Mouse (Mus musculus): ENCODE results near the gene Soga1.

Gene Soga1

DNA sequence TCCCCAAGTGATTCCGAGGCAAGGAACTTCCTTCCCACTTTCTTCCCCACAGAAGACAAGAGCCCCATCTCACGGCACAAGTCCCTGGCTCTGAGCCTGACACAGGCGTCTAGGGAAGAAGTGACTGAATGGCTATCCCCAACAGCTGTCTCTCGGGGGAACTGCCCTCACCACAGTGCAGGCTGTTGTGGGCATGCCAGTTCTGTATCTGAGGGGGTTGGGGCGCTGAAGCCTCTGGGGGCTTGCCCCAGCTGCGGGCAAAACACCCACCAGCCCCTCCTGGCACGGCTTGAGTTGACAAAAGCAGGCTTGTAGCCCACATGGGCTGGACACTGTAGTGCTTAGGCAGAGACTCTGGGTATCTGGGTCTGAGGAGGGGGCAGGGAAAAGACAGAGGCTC is 14.9 kb downstream of the Soga1 start:
- DNase-seq (ENCODE audit: low spot score in 2 of 2), result peak in 1 of 2 experiments; percentile 34

DNA sequence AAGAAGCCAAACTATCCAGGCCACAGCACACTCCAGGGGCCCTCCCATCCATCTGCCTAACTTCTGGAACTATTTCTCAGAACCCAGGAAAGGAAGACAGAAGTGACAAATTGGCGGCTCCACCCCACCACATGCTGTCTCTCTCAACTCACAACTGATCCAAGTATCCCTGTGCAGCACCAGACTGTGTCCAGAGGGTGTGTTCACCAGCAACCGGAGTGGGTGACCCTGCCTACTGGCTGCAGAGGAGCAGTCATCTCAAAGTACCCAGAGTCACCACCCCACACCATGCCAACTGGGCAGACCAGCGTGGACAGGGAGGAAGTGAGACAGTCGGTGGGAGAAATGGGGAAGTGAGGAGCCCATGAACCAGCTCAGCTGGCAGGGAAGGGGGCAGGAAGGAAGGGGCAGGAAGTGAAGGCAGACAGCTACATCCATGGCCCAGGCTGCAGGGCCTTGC is 15.8 kb downstream of the Soga1 start:
- DNase-seq (ENCODE audit: low spot score in 2 of 2), result peak in 1 of 2 experiments; percentile 36

- no peak for DNase-seq (ENCODE audit: low spot score in 2 of 2)
Observed at GRCm38 (mm10) chr2:157060557-157061305, 18.3 kb downstream of the Soga1 start.

- DNase-seq (ENCODE audit: low spot score in 2 of 2), result no peak
Observed at GRCm38 (mm10) chr2:157060037-157060436, 19.0 kb downstream of the Soga1 start.

GRCm38 (mm10) chr2:157059166-157059565 is 19.9 kb downstream of the Soga1 start:
- no peak for DNase-seq (ENCODE audit: low spot score in 2 of 2)

GRCm38 (mm10) chr2:157058342-157058998 is 20.6 kb downstream of the Soga1 start:
- peak; percentile 73 to 79 for DNase-seq (ENCODE audit: low spot score in 2 of 2)

DNA sequence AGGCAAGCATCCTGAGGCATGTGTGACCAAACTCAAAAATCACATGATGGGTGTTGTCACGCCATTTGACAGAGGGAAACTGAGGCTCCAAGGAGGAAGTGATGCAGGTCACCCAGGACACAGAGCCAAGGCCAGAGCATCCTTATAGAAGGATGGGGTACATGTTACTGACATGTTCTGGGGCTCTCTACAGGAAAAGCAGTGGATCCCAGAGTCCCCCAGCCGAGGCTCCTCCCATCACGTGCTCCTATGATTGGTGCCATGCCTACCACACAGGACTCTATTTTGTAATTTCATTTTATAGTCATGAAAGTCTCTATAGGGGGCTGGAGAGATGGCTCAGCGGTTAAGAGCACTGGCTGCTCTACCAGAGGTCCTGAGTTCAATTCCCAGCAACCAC is 21.3 kb downstream of the Soga1 start:
- no peak for DNase-seq (ENCODE audit: low spot score in 2 of 2)

GRCm38 (mm10) chr2:157057186-157057585 is 21.9 kb downstream of the Soga1 start:
- no peak for DNase-seq (ENCODE audit: low spot score in 2 of 2)

GRCm38 (mm10) chr2:157055721-157056120 is 23.3 kb downstream of the Soga1 start:
- DNase-seq (ENCODE audit: low spot score in 2 of 2), result no peak

DNA sequence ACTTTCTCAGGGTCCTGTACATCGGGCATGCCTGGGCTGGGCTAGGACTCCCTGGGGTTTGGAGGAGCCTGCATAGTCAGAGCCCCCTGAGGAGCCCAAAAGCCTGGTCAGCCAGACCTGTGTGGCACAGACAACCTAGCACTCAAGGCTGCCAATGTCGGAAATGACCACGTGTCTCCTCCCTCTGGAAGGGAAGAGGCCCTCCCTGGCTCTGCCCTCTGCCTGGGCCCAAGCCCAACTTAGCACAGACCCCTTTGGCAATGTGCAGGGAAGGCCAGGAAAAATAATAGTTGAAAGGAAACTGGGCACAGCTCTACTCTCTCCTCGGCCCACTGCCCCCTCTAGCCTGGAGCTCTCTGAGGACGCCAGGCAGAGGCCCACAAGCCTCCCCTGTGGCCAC is 24.2 kb downstream of the Soga1 start:
- peak in 1 of 2 experiments; percentile 37 for DNase-seq (ENCODE audit: low spot score in 2 of 2)

GRCm38 (mm10) chr2:157054297-157054696 is 24.8 kb downstream of the Soga1 start:
- no peak for DNase-seq (ENCODE audit: low spot score in 2 of 2)

- no peak for DNase-seq (ENCODE audit: low spot score in 2 of 2)
Observed at GRCm38 (mm10) chr2:157053787-157054186, 25.3 kb downstream of the Soga1 start.

DNA sequence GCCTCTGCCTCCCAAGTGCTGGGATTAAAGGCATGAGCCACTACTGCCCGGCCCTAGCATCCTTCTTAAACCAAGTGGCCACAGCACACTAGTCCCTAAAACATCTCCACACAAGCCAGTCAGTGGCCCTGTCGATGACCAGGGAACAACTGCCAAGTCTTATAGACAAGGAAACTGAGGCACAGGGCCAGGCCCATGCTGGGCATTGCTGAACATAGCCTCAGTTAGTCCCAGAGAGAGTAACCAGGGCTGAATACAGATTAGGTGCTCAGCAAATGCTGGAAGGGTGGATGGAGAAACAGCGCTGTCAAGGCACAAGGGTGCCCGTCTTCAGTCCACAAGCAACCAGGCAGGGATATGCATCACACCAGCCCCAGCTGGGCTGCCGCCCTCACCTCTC is 25.9 kb downstream of the Soga1 start:
- DNase-seq (ENCODE audit: low spot score in 2 of 2), result no peak

- no peak for DNase-seq (ENCODE audit: low spot score in 2 of 2)
Observed at GRCm38 (mm10) chr2:157052448-157052847, 26.6 kb downstream of the Soga1 start.

DNA sequence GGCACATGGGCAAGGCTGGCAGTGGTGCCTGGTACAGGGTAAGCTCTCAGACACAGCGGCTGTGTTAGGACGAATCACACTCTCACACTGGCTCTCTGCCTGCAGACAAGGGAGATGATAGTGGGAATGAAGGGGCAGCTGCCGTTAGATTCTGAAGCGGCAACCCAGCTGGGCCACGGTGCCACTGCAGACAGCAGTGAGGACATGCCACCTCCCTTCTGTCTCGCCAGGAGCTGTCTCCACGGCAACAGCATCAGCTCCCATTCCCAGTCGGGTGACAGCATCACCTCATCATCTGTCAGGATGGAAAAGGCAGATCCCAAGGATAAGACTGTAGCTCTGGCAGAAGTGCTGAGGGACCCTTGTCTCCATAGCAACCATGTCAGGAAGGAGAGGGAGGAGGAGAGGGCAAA is 29.2 kb downstream of the Soga1 start:
- DNase-seq (ENCODE audit: low spot score in 2 of 2), result peak in 1 of 2 experiments; percentile 63

DNA sequence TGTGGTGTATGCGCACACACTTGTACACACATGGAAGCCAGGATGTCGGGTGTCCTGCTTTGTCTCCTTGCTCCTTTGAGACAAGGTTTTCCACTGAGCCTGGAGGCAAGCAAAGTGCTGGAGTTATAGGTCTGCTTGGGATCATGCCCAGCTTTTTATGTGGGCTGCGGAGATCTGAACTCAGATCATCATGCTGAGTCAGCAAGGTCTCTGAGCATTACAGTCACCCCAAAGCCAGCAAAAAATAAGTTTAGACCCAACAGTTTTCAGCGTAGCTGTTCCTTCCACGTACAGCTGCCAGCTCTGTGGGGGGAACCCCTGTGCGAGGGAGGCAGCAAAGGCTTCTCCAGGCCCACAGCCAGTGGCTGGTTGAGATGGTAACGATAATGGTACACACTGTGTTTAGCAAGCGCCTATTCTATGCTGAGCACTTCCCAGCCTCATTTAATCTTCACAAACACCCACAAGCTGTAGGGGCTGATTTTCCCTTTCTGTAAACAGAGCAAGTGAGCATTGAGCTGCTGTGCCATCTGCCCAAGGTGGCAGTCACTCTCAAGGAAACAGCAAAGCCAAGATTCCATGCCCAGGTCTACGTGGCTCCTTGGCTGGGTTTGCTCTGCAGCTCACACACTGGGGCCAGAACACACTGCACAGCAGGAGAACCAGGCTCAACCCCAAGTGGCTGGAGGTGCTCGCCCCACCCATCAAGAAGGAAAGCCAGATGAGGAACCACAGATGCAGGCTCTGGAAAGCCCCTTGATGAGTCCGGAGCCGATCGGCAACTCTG is 30.5 kb downstream of the Soga1 start:
- DNase-seq (ENCODE audit: low spot score in 2 of 2), result peak; percentile 80 to 88

GRCm38 (mm10) chr2:157046956-157047355 is 32.1 kb downstream of the Soga1 start:
- DNase-seq (ENCODE audit: low spot score in 2 of 2), result no peak

DNA sequence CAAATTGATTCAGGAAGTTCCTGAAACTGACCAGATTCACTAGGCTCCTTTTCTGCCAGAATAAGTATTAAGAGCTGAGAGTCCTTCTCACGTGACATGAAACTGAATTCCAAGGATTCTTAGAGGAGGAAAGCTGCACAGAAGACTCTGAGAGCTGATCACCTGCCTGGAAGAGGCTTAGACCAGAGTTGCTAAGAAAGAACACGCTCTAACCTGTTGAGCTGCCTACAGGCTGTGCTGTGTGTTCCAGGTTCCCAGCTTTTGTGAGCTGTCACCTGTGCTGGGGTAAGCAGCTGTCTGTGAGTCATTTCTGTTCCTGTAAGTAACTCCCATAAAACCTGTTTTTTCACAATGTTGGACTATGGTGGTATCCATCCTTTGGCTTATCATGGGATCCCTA is 33.1 kb downstream of the Soga1 start:
- DNase-seq (ENCODE audit: low spot score in 2 of 2), result no peak

- DNase-seq (ENCODE audit: low spot score in 2 of 2), result no peak
Observed at GRCm38 (mm10) chr2:157043987-157044386, 35.1 kb downstream of the Soga1 start.

DNA sequence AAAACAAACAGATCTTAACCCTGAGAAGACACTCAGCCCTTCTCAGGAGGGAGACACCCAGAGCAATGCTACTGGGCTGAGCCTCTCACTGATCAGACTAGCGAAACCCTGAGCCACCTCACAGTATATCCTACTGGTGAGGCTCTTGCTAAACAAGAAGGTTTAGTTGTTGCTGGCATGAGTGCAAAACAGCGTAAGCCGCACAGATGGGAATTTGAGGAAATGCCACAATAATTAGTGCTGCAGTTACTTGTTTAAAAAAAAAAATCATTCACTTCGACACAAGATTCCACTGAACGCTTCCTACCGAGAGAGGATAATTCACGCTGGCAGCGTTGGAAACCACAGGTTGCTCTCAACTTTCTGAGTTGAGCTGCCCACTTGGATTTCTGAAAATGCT is 35.5 kb downstream of the Soga1 start:
- no peak for DNase-seq (ENCODE audit: low spot score in 2 of 2)

DNA sequence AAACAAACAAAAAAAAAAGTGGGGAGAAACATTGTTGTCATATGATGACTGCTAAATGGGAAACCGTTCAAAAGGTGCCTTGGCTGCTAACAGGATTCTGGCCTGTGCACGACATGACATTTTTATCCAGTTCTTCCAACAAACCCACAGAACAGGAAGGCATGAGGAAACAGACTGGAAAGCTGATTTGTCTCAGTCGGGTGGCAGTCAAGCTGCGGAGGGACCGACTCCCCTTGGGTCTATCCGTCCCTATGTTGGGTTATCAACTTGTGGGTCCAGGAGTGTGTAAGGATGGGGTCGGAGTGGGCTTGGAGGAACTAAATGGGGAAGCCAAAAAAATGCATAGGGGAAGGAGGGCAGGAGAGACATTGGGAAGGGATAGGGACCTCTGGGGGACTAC is 37.6 kb downstream of the Soga1 start:
- no peak for DNase-seq (ENCODE audit: low spot score in 2 of 2)

GRCm38 (mm10) chr2:157040649-157041046 is 38.4 kb downstream of the Soga1 start:
- DNase-seq (ENCODE audit: low spot score in 2 of 2), result no peak
